Mouse (Mus musculus) layer of hippocampus, adult 9-10 months (tissue): Measurements from ENCODE around the gene Kctd2.
"Not testable (repeated sequence)": the region's sequence is repeated elsewhere in the genome, so short reads cannot be mapped to it uniquely, and the experiment has no call there.

Source experiments
- DNase-seq: peaks from one replicate; pipeline ENCODE4 v3.0.0; 2022; ENCODE audit warnings: low spot score

The Kctd2 gene

GRCm38 (mm10) chr11:115439906-115440595 lies 20.1 kb downstream of the Kctd2 start, which contains the start of gene Trim80:
TSS of gene Trim80 (plus strand) at chr11:115440545.
- DNase-seq: no peak

GRCm38 (mm10) chr11:115441417-115441816 lies 21.5 kb downstream of the Kctd2 start:
- DNase-seq: no peak

GRCm38 (mm10) chr11:115446906-115447305 lies 27.0 kb downstream of the Kctd2 start:
- no peak for DNase-seq

- no peak for DNase-seq
Observed at GRCm38 (mm10) chr11:115447321-115447885, 27.5 kb downstream of the Kctd2 start.

GRCm38 (mm10) chr11:115448075-115448474 lies 28.1 kb downstream of the Kctd2 start:
- no peak for DNase-seq

GRCm38 (mm10) chr11:115448998-115449397 lies 29.1 kb downstream of the Kctd2 start:
- DNase-seq: no peak

GRCm38 (mm10) chr11:115450176-115450575 lies 30.2 kb downstream of the Kctd2 start:
- DNase-seq: no peak

- DNase-seq: no peak
Observed at GRCm38 (mm10) chr11:115451781-115452241, 31.9 kb downstream of the Kctd2 start.

GRCm38 (mm10) chr11:115452281-115452860 lies 32.4 kb downstream of the Kctd2 start:
- no peak for DNase-seq

- no peak for DNase-seq
Observed at GRCm38 (mm10) chr11:115453306-115453705, 33.4 kb downstream of the Kctd2 start.

- DNase-seq: not testable (repeated sequence)
Observed at GRCm38 (mm10) chr11:115454822-115455221, 34.9 kb downstream of the Kctd2 start.

GRCm38 (mm10) chr11:115455619-115456018 lies 35.7 kb downstream of the Kctd2 start:
- no peak for DNase-seq

GRCm38 (mm10) chr11:115456182-115456581 lies 36.3 kb downstream of the Kctd2 start:
- no peak for DNase-seq

- DNase-seq: no peak
Observed at GRCm38 (mm10) chr11:115457405-115457804, 37.5 kb downstream of the Kctd2 start.

- DNase-seq: no peak
Observed at GRCm38 (mm10) chr11:115460976-115461375, 41.0 kb downstream of the Kctd2 start.

GRCm38 (mm10) chr11:115461846-115462242 lies 41.9 kb downstream of the Kctd2 start:
- no peak for DNase-seq

- no peak for DNase-seq
Observed at GRCm38 (mm10) chr11:115462243-115462891, 42.4 kb downstream of the Kctd2 start, which contains the start of gene Slc16a5. TSS of gene Slc16a5 (plus strand) at chr11:115462474.

- DNase-seq: no peak
Observed at GRCm38 (mm10) chr11:115463397-115463796, 43.5 kb downstream of the Kctd2 start.

- DNase-seq: no peak
Observed at GRCm38 (mm10) chr11:115464851-115465250, 44.9 kb downstream of the Kctd2 start.

- DNase-seq: no peak
Observed at GRCm38 (mm10) chr11:115467217-115467618, 47.3 kb downstream of the Kctd2 start.

GRCm38 (mm10) chr11:115472183-115472582 lies 52.3 kb downstream of the Kctd2 start:
- no peak for DNase-seq

GRCm38 (mm10) chr11:115473626-115474275 lies 53.8 kb downstream of the Kctd2 start:
- peak; percentile 99 for DNase-seq
